Mouse (Mus musculus) megakaryocyte-erythroid progenitor cell, adult 5-6 weeks (primary cell): Measurements from ENCODE around the gene Dynlrb2. TPM values are rescaled to one million over a fixed set of nuclear protein-coding genes. Genes with fewer than 3 reads are reported as not detected.

Source experiments
- ATAC-seq: replicated peaks from 2 replicates; pipeline ENCODE4 v1.8.0; 2016; ENCODE audit warnings: mild to moderate bottlenecking, inconsistent platforms; ENCODE audit not compliant: severe bottlenecking, poor library complexity, low FRiP score, low TSS enrichment
- total RNA-seq, 2 experiments: library from RNA; stranded (forward) in 1 of 2; stranded (reverse) in 1 of 2; fragments of 200-1000, 215-1000 nt in 1 of 2; fragments of >200 nt in 1 of 2; fragmentation: Nextera tagmentation in 1 of 2; gene quantifications; 2 replicates each; pipeline ENCODE4 v1.2.3; 2014 to 2017

The Dynlrb2 gene
- total RNA-seq, 2 experiments from 2014 or later, result not detected

GRCm38 (mm10) chr8:116533081-116533480 lies 28.3 kb downstream of the Dynlrb2 start:
- no peak for ATAC-seq

- no peak for ATAC-seq
Measured at GRCm38 (mm10) chr8:116536786-116537185, 32.0 kb downstream of the Dynlrb2 start.

- no peak for ATAC-seq
Measured at GRCm38 (mm10) chr8:116538763-116539162, 34.0 kb downstream of the Dynlrb2 start.

GRCm38 (mm10) chr8:116540136-116540535 lies 35.4 kb downstream of the Dynlrb2 start:
- ATAC-seq, result no peak

GRCm38 (mm10) chr8:116542842-116543241 lies 38.1 kb downstream of the Dynlrb2 start:
- ATAC-seq, result no peak

GRCm38 (mm10) chr8:116543366-116543765 lies 38.6 kb downstream of the Dynlrb2 start:
- ATAC-seq, result no peak

- peak; percentile 95 for ATAC-seq
Measured at GRCm38 (mm10) chr8:116552255-116552654, 47.5 kb downstream of the Dynlrb2 start.

GRCm38 (mm10) chr8:116552778-116553177 lies 48.0 kb downstream of the Dynlrb2 start:
- ATAC-seq, result no peak

Other genes with a start within 250 kb of the Dynlrb2 start
- gene Cdyl2, start 228.0 kb downstream of the Dynlrb2 start, total RNA-seq (2014; fragmentation: Nextera tagmentation), result 2.4 and 4.0 TPM in 2 replicates
- gene Cdyl2, start 228.0 kb downstream of the Dynlrb2 start, total RNA-seq (2017), result 3.6 and 4.4 TPM in 2 replicates